Comparison of ENCODE assay signal across 25 mouse cellular contexts in the genomic region with DNA sequence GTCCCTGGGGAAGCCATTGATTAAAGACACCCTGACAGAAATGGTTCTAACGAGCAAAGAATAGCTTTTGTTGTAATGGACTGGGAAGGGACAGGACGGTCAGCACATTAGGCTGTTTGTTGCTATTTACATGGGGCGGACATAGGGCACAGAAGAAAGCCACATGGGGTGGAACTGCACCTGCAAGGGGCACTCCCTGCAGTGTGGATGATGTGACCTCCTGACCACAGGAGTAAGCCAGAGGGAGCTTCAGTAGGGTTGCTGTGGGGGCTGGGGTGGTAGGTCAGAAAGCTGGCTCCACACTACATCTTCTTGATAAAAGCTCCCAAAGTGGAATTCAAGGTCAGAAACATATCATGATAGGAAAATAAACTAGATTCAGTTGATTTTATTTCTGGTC. TPM values are rescaled to one million over a fixed set of nuclear protein-coding genes. Genes with fewer than 3 reads are reported as not detected.
DNase-seq lines count a peak whose midpoint lies in the region; ATAC-seq lines count a peak whose summit lies in the region.
"Had no signal": no experiment of that assay in that cellular context is flagged by ENCODE, and none has a peak within 500 bp of the region (broad histone marks: within the 10 kb centered on the region; RNA-seq: fewer than 3 reads in every experiment).

No protein-coding gene starts in this region.

- peak overlapping the region; percentile 13 for H3K27ac ChIP-seq in liver, embryonic 11.5 days (ENCODE audit: low read depth, low read length)
- peak overlapping the region; percentile 100 for H3K27ac ChIP-seq in liver, embryonic 12.5 days
- H3K27ac ChIP-seq in midbrain, embryonic 15.5 days = peak overlapping the region; percentile 59
- H3K27ac ChIP-seq: embryonic facial prominence, embryonic 15.5 days; left cerebral cortex, adult 2 months had no signal

- no peak for DNase-seq in liver, embryonic 11.5 days (ENCODE audit: low spot score)
- no peak for DNase-seq in liver
- peak; percentile 23 for DNase-seq in brain, adult 2 months (ENCODE audit: low read depth, low spot score)
- DNase-seq in spleen, postnatal 4 days (ENCODE audit: low spot score in 2 of 2) = no peak
- DNase-seq in embryo, embryonic 9.5 days (ENCODE audit: extremely low spot score) = no peak
- no peak for DNase-seq in cerebellum, postnatal 25 days
- DNase-seq: adrenal gland, adult 2 months; cerebellum, postnatal 10 days; embryo, embryonic 11 days; forebrain, postnatal 0 days; heart, postnatal 14 days; kidney, adult 2 months; kidney, postnatal 25 days; layer of hippocampus, adult 9-11 months; left cerebral cortex, postnatal 4 days; lung, postnatal 14 days; right cerebral cortex, adult 18-20 months; thymus, postnatal 14 days had no signal

- H3K4me3 ChIP-seq in liver, embryonic 11.5 days (ENCODE audit: low read depth, low read length) = no peak overlapping the region
- H3K4me3 ChIP-seq in liver, embryonic 12.5 days = no peak overlapping the region
- H3K4me3 ChIP-seq in midbrain, embryonic 15.5 days = no peak overlapping the region
- H3K4me3 ChIP-seq: embryonic facial prominence, embryonic 15.5 days; forebrain, embryonic 10.5 days; heart, embryonic 12.5 days; left cerebral cortex, adult 2 months had no signal

- no peak overlapping the region for H3K4me2 ChIP-seq in liver, embryonic 11.5 days
- H3K4me2 ChIP-seq in liver, embryonic 12.5 days = no peak overlapping the region
- H3K4me2 ChIP-seq in midbrain, embryonic 15.5 days = no peak overlapping the region
- H3K4me2 ChIP-seq: embryonic facial prominence, embryonic 15.5 days; heart, embryonic 12.5 days had no signal

- no peaks in the 10 kb centered on the region for H3K36me3 ChIP-seq in liver, embryonic 11.5 days (ENCODE audit: control insufficient read depth, insufficient read depth, low read length)
- H3K36me3 ChIP-seq in liver, embryonic 12.5 days = peaks cover 21% of the 10 kb centered on the region
- no peaks in the 10 kb centered on the region for H3K36me3 ChIP-seq in midbrain, embryonic 15.5 days (replicated peaks)
- H3K36me3 ChIP-seq: embryonic facial prominence, embryonic 15.5 days had no signal

- H3K27me3 ChIP-seq in liver, embryonic 11.5 days (replicated peaks; ENCODE audit: control insufficient read depth, insufficient read depth, low read length) = no peaks in the 10 kb centered on the region
- H3K27me3 ChIP-seq in liver, embryonic 12.5 days (replicated peaks) = no peaks in the 10 kb centered on the region
- H3K27me3 ChIP-seq in midbrain, embryonic 15.5 days (replicated peaks) = no peaks in the 10 kb centered on the region
- H3K27me3 ChIP-seq: embryonic facial prominence, embryonic 15.5 days had no signal

- H3K9me3 ChIP-seq in liver, embryonic 11.5 days (ENCODE audit: control insufficient read depth, low read length) = no peaks in the 10 kb centered on the region
- H3K9me3 ChIP-seq in liver, embryonic 12.5 days (replicated peaks) = no peaks in the 10 kb centered on the region
- H3K9me3 ChIP-seq in midbrain, embryonic 15.5 days = no peaks in the 10 kb centered on the region
- H3K9me3 ChIP-seq: embryonic facial prominence, embryonic 15.5 days; forebrain, embryonic 10.5 days; heart, embryonic 12.5 days had no signal

- peaks cover 79% of the 10 kb centered on the region for H3K4me1 ChIP-seq in liver, embryonic 11.5 days (replicated peaks; ENCODE audit: control insufficient read depth, insufficient read depth, low read length)
- H3K4me1 ChIP-seq in liver, embryonic 12.5 days = peaks cover 89% of the 10 kb centered on the region
- H3K4me1 ChIP-seq in midbrain, embryonic 15.5 days = peaks cover 54% of the 10 kb centered on the region

- 0 out of 2 replicates have a peak overlapping the region, but pooled peaks have one; percentile 15 for H3K9ac ChIP-seq in liver, embryonic 11.5 days (ENCODE audit: low read depth, low read length)
- peak overlapping the region; percentile 59 for H3K9ac ChIP-seq in liver, embryonic 12.5 days
- no peak overlapping the region for H3K9ac ChIP-seq in midbrain, embryonic 15.5 days
- H3K9ac ChIP-seq: embryonic facial prominence, embryonic 15.5 days; forebrain, postnatal 0 days; heart, embryonic 12.5 days had no signal

- WGBS in liver, embryonic 11.5 days = 79% methylated on average over 3 of the region's 3 CpGs
- WGBS in liver, embryonic 12.5 days (ENCODE audit: insufficient replicate concordance) = 76% methylated on average over 3 of the region's 3 CpGs
- 41% methylated on average over 3 of the region's 3 CpGs for WGBS in midbrain, embryonic 15.5 days

- ATAC-seq in liver, embryonic 11.5 days (replicated peaks; ENCODE audit: low FRiP score) = no peak
- ATAC-seq in liver, embryonic 12.5 days = no peak
- no peak for ATAC-seq in midbrain, embryonic 15.5 days (replicated peaks)
- ATAC-seq: forebrain, postnatal 0 days; inflammation-experienced regulatory T-cells, adult 6 months had no signal

RNA-seq across cellular contexts. Expression of gene Mvb12b, which starts 47.3 kb away (rescaled TPM):
- polyA plus RNA-seq in liver, embryonic 11.5 days (2014; fragmentation: Nextera tagmentation; extraction: Ambion mirVana) = 17.7 and 18.3 TPM in 2 replicates
- polyA plus RNA-seq in liver, embryonic 12.5 days (2016; fragmentation: Nextera tagmentation; extraction: Ambion mirVana) = 21.3 and 21.6 TPM in 2 replicates
- 67.0 and 69.2 TPM in 2 replicates for polyA plus RNA-seq in midbrain, embryonic 15.5 days (2015; fragmentation: Nextera tagmentation; extraction: Ambion mirVana)

Comparison
In these comparisons a context has a peak if more than half of its experiments do, and no peak if none do; other contexts are left out.
1. H3K27ac ChIP-seq: peak in every context shown above with its lines; median percentile 100 in liver, embryonic 12.5 days; 59 in midbrain, embryonic 15.5 days; 13 in liver, embryonic 11.5 days.